Comparison of ENCODE assay signal across 8 mouse cellular contexts in the genomic region with DNA sequence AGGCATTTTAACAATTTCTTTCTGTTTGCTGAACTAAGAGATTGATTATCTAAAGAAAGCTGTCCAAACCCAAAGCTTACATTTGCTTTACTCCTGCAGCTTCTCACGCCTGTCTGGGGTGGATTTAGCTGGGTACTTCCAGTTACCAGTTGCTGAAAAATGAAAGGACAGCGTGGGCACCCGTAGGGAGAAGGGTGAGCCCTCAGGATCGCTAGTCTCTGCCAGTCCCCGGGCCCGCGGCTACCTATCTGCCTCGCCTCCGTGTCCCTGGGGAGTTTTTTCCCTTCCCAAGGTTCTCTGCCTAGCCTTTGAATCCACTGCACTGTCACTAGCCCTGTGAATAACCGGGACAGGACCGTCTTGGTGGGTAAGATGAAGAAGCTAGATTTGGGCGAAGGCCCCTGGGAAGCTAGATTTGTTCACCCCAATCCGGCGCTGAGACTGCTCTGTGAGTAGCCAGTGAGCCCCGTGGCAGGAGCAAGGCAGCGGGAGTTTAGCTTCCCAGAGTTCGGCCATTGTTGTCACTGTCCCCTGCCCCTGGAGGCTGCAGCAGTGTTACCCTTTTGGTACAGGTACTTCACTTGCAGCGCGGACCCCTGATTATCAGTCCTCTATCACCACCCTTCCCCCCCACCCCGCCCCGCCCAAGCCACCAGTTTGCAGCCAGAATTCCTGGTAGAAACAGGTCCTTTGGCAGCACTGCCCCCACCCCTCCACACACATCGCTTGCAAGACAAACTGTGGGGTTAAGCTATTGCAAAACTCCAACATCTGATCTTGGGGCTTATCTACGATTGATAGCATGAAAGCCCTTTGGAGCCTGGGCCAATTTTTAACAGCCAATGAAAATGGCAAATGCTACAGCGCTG. TPM values are rescaled to one million over a fixed set of nuclear protein-coding genes. Genes with fewer than 3 reads are reported as not detected.
DNase-seq lines count a peak whose midpoint lies in the region; ATAC-seq and TF ChIP-seq lines count a peak whose summit lies in the region.

No protein-coding gene starts in this region.

- H3K4me2 ChIP-seq in forebrain, embryonic 16.5 days (ENCODE audit: low read length): peak overlapping the region; percentile 61
- peak overlapping the region; percentile 26 for H3K4me2 ChIP-seq in liver, embryonic 14.5 days (ENCODE audit: low read depth)
- peak overlapping the region; percentile 60 for H3K4me2 ChIP-seq in neural tube, embryonic 13.5 days

- TF ChIP-seq CTCF in kidney, adult 2 months (conservative IDR thresholded peaks at IDR 0.05; ENCODE audit: insufficient read depth, insufficient read length, low read depth, low read length): no peak
- TF ChIP-seq CTCF in liver, embryonic 14.5 days (IDR thresholded peaks at IDR 0.05; ENCODE audit: low read depth): no peak

- TF ChIP-seq EP300 in liver, embryonic 14.5 days (IDR thresholded peaks at IDR 0.05; ENCODE audit: low read depth): no peak

- DNase-seq in frontal cortex, postnatal 36 days (ENCODE audit: low spot score in 2 of 2): peak; percentile 1
- no peak for DNase-seq in frontal cortex, postnatal 14 days (ENCODE audit: low spot score in 2 of 2)
- peak; percentile 10 to 28 for DNase-seq in cerebellum, adult 18-20 months
- peak; percentile 26 for DNase-seq in kidney, adult 2 months
- DNase-seq in liver, embryonic 14.5 days (ENCODE audit: low read depth in 3 of 3, low spot score in 3 of 3): peak in 1 of 3 experiments; percentile 7
- no peak for DNase-seq in thymus, postnatal 36 days

- no peaks in the 10 kb centered on the region for H3K9me3 ChIP-seq in forebrain, embryonic 16.5 days (ENCODE audit: control insufficient read depth, low read length)
- H3K9me3 ChIP-seq in liver, embryonic 14.5 days (ENCODE audit: control insufficient read depth, low read length): no peaks in the 10 kb centered on the region
- H3K9me3 ChIP-seq in neural tube, embryonic 13.5 days: no peaks in the 10 kb centered on the region

- no peak overlapping the region for H3K27ac ChIP-seq in forebrain, embryonic 16.5 days (ENCODE audit: low read length)
- peak overlapping the region; percentile 88 for H3K27ac ChIP-seq in kidney, adult 2 months (ENCODE audit: insufficient read depth, low read depth, low read length)
- no peak overlapping the region for H3K27ac ChIP-seq in liver, embryonic 14.5 days
- H3K27ac ChIP-seq in neural tube, embryonic 13.5 days (replicated peaks): no peak overlapping the region

- no peaks in the 10 kb centered on the region for H3K36me3 ChIP-seq in forebrain, embryonic 16.5 days (ENCODE audit: control insufficient read depth, insufficient read depth)
- H3K36me3 ChIP-seq in kidney, adult 2 months (ENCODE audit: control insufficient read depth, insufficient read depth, low read length): no peaks in the 10 kb centered on the region
- H3K36me3 ChIP-seq in liver, embryonic 14.5 days (replicated peaks; ENCODE audit: control insufficient read depth, insufficient read depth, low read depth): no peaks in the 10 kb centered on the region
- H3K36me3 ChIP-seq in neural tube, embryonic 13.5 days: no peaks in the 10 kb centered on the region

- 23% methylated on average over 24 of the region's 24 CpGs for WGBS in forebrain, embryonic 16.5 days
- WGBS in kidney, adult 2 months: 2% methylated on average over 24 of the region's 24 CpGs
- 21% methylated on average over 24 of the region's 24 CpGs for WGBS in liver, embryonic 14.5 days (ENCODE audit: insufficient replicate concordance)
- WGBS in neural tube, embryonic 13.5 days: 26% methylated on average over 24 of the region's 24 CpGs

- H3K27me3 ChIP-seq in forebrain, embryonic 16.5 days (replicated peaks; ENCODE audit: control insufficient read depth, insufficient read depth, low read length): no peaks in the 10 kb centered on the region
- H3K27me3 ChIP-seq in kidney, adult 2 months (replicated peaks; ENCODE audit: control insufficient read depth, insufficient read depth, low read length): no peaks in the 10 kb centered on the region
- no peaks in the 10 kb centered on the region for H3K27me3 ChIP-seq in liver, embryonic 14.5 days (ENCODE audit: control insufficient read depth, insufficient read depth, low read length)
- no peaks in the 10 kb centered on the region for H3K27me3 ChIP-seq in neural tube, embryonic 13.5 days

- 0 out of 2 replicates have a peak, but pooled peaks cover 2% of the 10 kb centered on the region for H3K4me1 ChIP-seq in forebrain, embryonic 16.5 days (replicated peaks; ENCODE audit: control insufficient read depth, insufficient read depth, low read length)
- no peaks in the 10 kb centered on the region; the same call in 1 of the 2 replicates for H3K4me1 ChIP-seq in kidney, adult 2 months (ENCODE audit: control insufficient read depth, insufficient read depth, low read length)
- H3K4me1 ChIP-seq in liver, embryonic 14.5 days (replicated peaks; ENCODE audit: control insufficient read depth in 2 of 2, insufficient read depth in 2 of 2, low read length in 1 of 2): no peaks in the 10 kb centered on the region
- no peaks in the 10 kb centered on the region for H3K4me1 ChIP-seq in neural tube, embryonic 13.5 days (replicated peaks)

- peak overlapping the region; percentile 55 for H3K9ac ChIP-seq in forebrain, embryonic 16.5 days (replicated peaks; ENCODE audit: low read depth, low read length)
- H3K9ac ChIP-seq in liver, embryonic 14.5 days (replicated peaks): no peak overlapping the region
- peak overlapping the region; percentile 49 for H3K9ac ChIP-seq in neural tube, embryonic 13.5 days

- no peak for TF ChIP-seq POLR2A in kidney, adult 2 months (IDR thresholded peaks at IDR 0.05; ENCODE audit: low read depth, low read length)

- peak overlapping the region; percentile 44 for H3K4me3 ChIP-seq in forebrain, embryonic 16.5 days (replicated peaks; ENCODE audit: low read length)
- H3K4me3 ChIP-seq in kidney, adult 2 months (ENCODE audit: insufficient read depth, low read depth, low read length): peak overlapping the region; percentile 57
- 0 out of 4 replicates have a peak overlapping the region, but pooled peaks of 1 of the 2 experiments have one; percentile 17 for H3K4me3 ChIP-seq in liver, embryonic 14.5 days (ENCODE audit: insufficient read depth in 1 of 2, low read depth in 2 of 2, low read length in 2 of 2)
- H3K4me3 ChIP-seq in neural tube, embryonic 13.5 days: peak overlapping the region; percentile 37

- peak; percentile 59 for ATAC-seq in forebrain, embryonic 16.5 days
- peak; percentile 60 for ATAC-seq in liver, embryonic 14.5 days (ENCODE audit: insufficient read depth)
- ATAC-seq in neural tube, embryonic 13.5 days (ENCODE audit: low read depth): peak; percentile 59; the same call in 1 of the 2 replicates

RNA-seq across cellular contexts. Expression of a gene that starts 1.3 kb away (rescaled TPM):
- polyA plus RNA-seq in forebrain, embryonic 16.5 days (2015; fragmentation: Nextera tagmentation; extraction: Ambion mirVana): 0.20 and 0.25 TPM in 2 replicates
- polyA plus RNA-seq in kidney, adult 2 months (2012; rRNA removed): 1.5 and 1.7 TPM in 2 replicates
- 47.6 and 79.6 TPM in 2 replicates for polyA plus RNA-seq in liver, embryonic 14.5 days (2012; rRNA removed)
- 162 and 170 TPM in 2 replicates for polyA plus RNA-seq in liver, embryonic 14.5 days (2014; fragmentation: Nextera tagmentation; extraction: Ambion mirVana)
- polyA plus RNA-seq in neural tube, embryonic 13.5 days (2015; fragmentation: Nextera tagmentation; extraction: Ambion mirVana): 0.25 and 0.39 TPM in 2 replicates

Comparison
In these comparisons a context has a peak if more than half of its experiments do, and no peak if none do; other contexts are left out.
1. DNase-seq: peak in frontal cortex, postnatal 36 days (2 of 2), cerebellum, adult 18-20 months (2 of 2) and kidney, adult 2 months (single experiment); none in frontal cortex, postnatal 14 days (0 of 2) and thymus, postnatal 36 days (0 of 2).
2. RNA of a gene that starts 1.3 kb away (polyA plus RNA-seq): 47.6 to 170 TPM in liver, embryonic 14.5 days; 1.5 to 1.7 TPM in kidney, adult 2 months, 0.25 to 0.39 TPM in neural tube, embryonic 13.5 days and 0.20 to 0.25 TPM in forebrain, embryonic 16.5 days; every median in the first group is over 10 times any median in the second.
3. Peak in every context shown above with its lines, with median percentiles within 50 percentile points of each other: ATAC-seq and H3K4me2 ChIP-seq.